Mouse (Mus musculus) embryo, embryonic 9.5 days (tissue): ENCODE data around the gene Tll2.

Experiments
- DNase-seq: peaks from one replicate; pipeline ENCODE4 v3.0.0-alpha.2; 2017; ENCODE audit errors: extremely low spot score

Tll2 gene

GRCm38 (mm10) chr19:41160388-41160787, 46.2 kb downstream of the Tll2 start:
- DNase-seq: peak; percentile 9

- no peak for DNase-seq
These were observed 52.0 kb downstream of the Tll2 start for GRCm38 (mm10) chr19:41154681-41155080.

DNA sequence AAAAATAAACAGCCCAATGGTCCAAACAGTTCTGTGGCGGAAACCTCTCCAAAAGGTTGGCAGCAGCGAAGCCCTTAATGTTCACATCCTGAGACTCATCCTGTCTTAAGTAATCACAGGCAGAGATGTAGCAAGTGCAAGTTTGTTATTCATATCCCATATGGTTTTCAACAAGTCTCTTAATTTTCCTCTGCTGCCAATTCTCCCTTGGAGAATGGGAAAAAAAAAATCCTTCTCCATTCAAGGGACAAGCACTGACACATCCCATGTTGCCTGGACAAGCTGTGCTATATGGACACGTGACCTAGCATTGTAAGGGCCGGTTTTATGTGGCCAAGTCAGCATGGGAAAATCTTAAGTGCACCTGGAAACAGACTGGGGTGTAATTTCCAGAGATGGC, 54.2 kb downstream of the Tll2 start:
- DNase-seq: no peak

- DNase-seq: no peak
These were observed 54.6 kb downstream of the Tll2 start for GRCm38 (mm10) chr19:41152016-41152370.

- DNase-seq: no peak
These were observed 55.2 kb downstream of the Tll2 start for GRCm38 (mm10) chr19:41151321-41152015.

DNA sequence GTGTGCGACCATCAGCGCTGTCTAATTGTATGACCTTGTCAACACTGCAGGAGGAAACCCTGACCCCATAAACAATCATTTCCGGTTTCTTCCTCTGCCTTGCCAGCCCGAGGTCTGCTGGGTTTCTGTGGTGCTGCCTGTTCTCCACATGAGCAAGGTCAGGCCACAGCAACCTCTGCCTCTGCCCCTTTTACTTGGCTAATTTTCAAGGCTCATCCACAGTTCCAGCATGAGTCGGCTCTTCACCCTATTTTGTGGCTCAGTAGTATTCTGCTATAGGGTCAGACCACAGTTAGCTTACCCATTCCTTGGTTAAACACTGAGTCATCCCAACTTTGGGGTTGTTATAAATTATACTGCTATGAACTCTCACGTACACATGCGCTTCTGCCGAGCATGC, 65.7 kb downstream of the Tll2 start:
- DNase-seq: no peak

DNA sequence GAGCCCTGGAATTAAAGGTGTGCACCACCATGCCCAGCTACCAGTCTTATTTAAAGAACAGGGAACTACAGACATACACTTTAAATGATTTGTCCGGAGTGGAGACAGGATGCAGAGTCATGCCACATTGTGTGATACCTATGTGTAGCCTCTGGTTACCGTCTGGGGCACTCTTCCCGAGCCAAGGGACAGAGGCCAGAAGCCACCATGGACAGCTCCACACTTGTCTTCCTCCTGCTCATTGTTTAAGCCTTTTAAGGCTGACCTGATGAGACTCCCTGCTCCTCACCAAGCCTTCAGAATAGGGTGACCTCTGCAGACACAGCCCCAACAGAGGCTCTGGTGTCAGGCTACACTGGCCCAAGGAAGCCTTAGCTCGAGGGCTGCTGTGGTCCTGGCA, 67.0 kb downstream of the Tll2 start:
- no peak for DNase-seq

- no peak for DNase-seq
These were observed 83.6 kb downstream of the Tll2 start for GRCm38 (mm10) chr19:41123009-41123408.

DNA sequence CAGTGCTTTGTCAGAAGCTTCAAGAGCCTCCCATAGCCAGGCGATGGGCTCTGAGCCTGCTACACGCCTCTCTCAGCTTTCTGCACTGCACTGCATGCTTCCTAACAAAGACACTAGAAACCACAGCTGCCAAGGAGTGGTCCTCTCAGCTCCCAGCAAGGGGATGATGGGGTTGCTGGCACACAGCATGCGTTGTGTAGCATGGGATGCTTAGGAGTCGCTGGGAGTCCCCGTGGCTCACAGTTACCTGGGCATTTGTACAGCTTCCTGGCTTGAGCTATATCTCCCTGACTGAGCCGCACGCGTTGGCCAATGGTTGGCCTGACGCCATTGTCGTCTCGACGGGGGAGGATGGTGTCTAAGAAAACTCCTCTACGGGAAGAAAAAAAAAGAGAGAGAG, 86.7 kb downstream of the Tll2 start:
- DNase-seq: no peak

GRCm38 (mm10) chr19:41118346-41118745, 88.3 kb downstream of the Tll2 start:
- no peak for DNase-seq

GRCm38 (mm10) chr19:41117334-41117733, 89.3 kb downstream of the Tll2 start:
- no peak for DNase-seq

DNA sequence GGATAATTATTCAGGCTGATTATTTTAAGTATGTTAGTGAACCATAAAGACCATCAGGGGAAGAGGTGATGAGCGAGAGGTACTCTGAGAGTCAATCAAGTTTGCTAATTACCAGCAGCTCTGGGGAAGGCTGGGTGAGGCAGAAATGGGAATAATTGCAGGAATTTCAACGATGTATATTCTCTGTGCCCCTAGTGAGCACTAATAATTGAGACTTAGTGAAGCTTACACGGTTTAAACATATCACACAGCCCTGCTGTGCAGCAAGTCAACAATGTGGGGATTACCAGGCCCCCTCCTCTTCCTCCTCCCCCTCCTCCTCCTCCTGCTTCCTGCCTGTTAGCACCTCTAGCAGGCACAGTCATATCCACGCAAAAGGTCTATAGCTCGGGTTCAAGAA, 92.0 kb downstream of the Tll2 start:
- no peak for DNase-seq

DNA sequence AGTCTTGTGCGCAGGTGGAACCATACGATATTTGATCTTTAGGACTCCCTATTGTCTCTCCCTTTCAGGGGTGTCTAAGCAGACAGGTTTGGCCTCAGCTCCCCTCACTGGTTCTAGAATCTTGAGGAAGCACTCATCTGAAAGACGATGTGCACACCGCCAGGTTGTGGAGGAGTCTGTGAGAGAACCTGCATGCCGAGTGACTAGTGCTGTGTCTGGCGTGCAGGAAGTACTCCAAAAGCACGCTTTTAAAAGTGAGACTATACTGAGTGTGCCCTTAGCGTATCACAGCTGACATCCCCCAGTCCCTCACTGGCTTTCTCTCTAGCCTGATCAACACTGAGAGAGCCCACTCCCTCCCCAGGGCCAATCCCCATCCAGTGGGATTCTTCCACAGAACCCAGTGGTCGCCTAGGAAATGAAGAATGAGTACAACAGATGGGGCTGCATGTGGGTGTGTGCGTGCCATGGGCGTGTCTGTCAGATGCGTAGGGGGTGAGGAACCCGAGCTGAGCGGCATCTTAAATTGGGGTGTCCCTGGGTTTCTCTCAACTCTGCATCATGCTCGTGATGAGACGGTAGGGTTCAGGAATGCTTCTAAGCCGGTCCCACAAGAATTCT, 92.6 kb downstream of the Tll2 start:
- peak; percentile 35 for DNase-seq

- DNase-seq: no peak
These were observed 94.0 kb downstream of the Tll2 start for GRCm38 (mm10) chr19:41112609-41113008.

GRCm38 (mm10) chr19:41109991-41110390, 96.6 kb downstream of the Tll2 start:
- no peak for DNase-seq

- no peak for DNase-seq
These were observed 97.1 kb downstream of the Tll2 start for GRCm38 (mm10) chr19:41109496-41109895.

GRCm38 (mm10) chr19:41108666-41109065, 98.0 kb downstream of the Tll2 start:
- DNase-seq: no peak

DNA sequence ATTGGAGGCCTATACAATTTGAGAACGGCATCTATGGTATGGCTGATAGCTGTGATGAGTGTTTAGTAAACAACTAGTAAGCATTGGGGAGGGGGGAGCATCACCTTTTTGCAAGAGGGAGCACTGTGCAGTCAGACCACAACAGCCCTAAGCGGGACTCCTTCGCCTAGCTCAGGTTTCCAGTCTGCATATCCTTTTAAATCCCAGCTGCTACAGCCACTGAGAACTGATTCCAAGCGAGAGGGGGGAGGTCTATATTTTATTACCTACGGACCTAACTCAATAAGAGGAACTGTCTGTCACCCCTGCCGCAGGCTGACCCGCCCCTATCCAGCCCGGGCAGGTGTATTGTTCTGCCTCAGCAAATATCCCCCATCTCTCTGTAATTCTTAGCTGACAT, 99.1 kb downstream of the Tll2 start:
- DNase-seq: no peak

DNA sequence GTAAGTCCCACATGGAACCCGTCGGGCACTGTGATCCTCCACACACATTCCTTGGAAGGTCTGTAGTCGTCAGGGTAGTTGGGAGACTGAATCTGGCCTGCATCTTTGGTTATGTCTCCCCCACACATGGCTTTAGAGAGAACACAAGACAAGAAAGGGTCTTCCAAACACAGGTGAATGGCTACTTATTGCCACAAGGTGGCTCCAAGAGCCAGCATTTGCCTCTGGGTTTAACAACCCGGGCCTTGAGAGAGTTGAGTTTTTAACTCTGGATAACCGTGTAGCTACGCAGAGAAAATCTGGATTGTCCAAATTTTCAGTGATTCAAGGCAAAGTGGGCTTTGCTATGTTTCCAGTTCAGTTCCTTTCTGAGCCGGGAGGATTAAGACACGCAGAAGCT, 101.7 kb downstream of the Tll2 start:
- DNase-seq: peak; percentile 31

DNA sequence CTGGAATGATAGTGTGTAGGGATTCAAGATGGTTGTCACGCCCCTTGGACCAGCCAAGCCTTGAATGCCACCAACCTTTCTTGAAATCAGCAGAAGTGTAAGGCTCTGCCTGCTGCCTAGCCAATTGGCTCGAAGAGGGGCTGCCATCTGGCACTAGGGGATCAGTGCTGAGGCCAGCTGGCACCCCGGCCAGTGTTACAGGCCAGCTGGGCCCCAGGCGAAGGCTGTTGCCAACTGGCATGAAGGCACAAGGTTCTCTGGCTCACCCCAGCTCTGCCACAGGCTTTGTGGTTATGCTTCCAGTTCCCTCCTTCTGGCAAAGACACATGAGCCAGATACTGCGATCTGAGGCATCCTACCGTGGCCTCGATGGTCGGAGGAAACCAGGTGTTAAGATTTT, 105.2 kb downstream of the Tll2 start:
- DNase-seq: no peak

DNA sequence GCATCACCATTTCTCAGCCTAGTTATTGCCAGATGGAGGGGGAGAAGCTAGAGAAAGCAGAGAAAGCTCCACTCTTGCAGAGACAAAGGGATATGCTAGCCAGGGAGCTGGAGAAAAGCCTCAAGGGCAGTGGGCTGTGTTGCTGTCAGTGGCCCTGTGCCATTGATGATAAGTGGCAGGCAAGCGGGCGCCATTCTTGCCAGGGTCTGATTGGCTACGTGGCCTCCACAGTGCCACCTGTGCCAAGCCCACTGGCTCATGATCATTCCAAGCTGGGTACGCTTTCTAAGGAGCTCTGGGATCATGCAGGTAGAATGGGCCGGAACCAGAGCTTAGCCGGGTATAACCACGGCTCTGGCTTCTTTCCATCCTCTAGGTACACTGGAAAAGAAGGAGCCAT, 105.8 kb downstream of the Tll2 start:
- no peak for DNase-seq

GRCm38 (mm10) chr19:41097038-41097437, 109.6 kb downstream of the Tll2 start:
- DNase-seq: no peak

GRCm38 (mm10) chr19:41091901-41092300, 114.7 kb downstream of the Tll2 start:
- DNase-seq: no peak

- peak; percentile 68 for DNase-seq
These were observed 116.8 kb downstream of the Tll2 start for GRCm38 (mm10) chr19:41089833-41090232.
